Mouse (Mus musculus) kidney, adult 2 months (tissue): ENCODE measurements around the gene Rnf222.

Source experiments
- CTCF ChIP-seq: fragments of 200-500 bp; conservative IDR thresholded peaks from 2 replicates; pipeline ENCODE4 v1.5.1; 2011; ENCODE audit warnings: low read depth, mild to moderate bottlenecking, control low read depth, low read length, moderate library complexity, mixed read lengths; ENCODE audit not compliant: insufficient read depth, insufficient read length
- POLR2A ChIP-seq: fragments of 200-500 bp; IDR thresholded peaks from one replicate; pipeline ENCODE4 v1.6.1; 2011; ENCODE audit warnings: low read depth, low read length, control low read depth

DNA sequence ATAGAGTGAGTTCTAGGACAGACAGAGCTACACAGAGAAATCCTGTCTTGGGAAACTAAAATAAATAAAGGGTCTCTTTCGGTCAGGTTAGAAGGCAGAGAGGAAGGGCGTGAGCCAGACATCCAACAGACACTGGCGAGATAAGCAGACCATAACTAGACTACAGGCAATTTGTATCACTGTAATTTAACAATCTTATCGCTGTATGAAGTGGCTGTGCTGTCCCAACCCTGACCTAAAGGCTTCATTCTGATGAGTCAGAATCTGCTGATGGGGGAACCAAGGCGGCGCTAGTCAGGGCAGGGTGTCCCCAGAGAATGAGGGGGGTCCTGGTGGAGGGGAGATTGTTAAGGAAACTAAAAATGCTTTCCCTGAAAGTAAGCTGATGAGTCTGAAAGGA, 10.4 kb downstream of the Rnf222 start:
- TF ChIP-seq POLR2A (no peak), CTCF (no peak)
